Mouse (Mus musculus) midbrain, embryonic 14.5 days (tissue): ENCODE results near the gene Wap. TPM values are rescaled to one million over a fixed set of nuclear protein-coding genes. Genes with fewer than 3 reads are reported as not detected.

Source experiments
- ATAC-seq: fragments of 200-750 bp; cut with Nextera tagmentation; 2 replicates; pipeline ENCODE4 v1.8.0; 2017; ENCODE audit warnings: moderate number of reproducible peaks, moderate library complexity; ENCODE audit not compliant: low FRiP score, low TSS enrichment
- DNase-seq: peaks from one replicate; pipeline ENCODE4 v3.0.0-alpha.2; 2015
- H3K27ac ChIP-seq: fragments of 300-500 bp; sonication (generic); replicated peaks from 2 replicates; pipeline ENCODE4 v1.5.1; 2014; ENCODE audit warnings: mild to moderate bottlenecking, low read depth, low read length, moderate library complexity
- H3K27me3 ChIP-seq: fragments of 300-500 bp; sonication (generic); 2 replicates; pipeline ENCODE4 v1.6.1; 2014; ENCODE audit warnings: low read length, control low read depth, mixed read lengths; ENCODE audit not compliant: control insufficient read depth, insufficient read depth
- H3K36me3 ChIP-seq: fragments of 300-500 bp; sonication (generic); 2 replicates; pipeline ENCODE4 v1.6.1; 2014; ENCODE audit warnings: low read length, control low read depth; ENCODE audit not compliant: control insufficient read depth, insufficient read depth
- H3K4me1 ChIP-seq: fragments of 300-500 bp; sonication (generic); 2 replicates; pipeline ENCODE4 v1.6.1; 2014; ENCODE audit warnings: mild to moderate bottlenecking, antibody characterized with exemption, low read length, control low read depth; ENCODE audit not compliant: control insufficient read depth, insufficient read depth
- H3K4me2 ChIP-seq: fragments of 300-500 bp; sonication (generic); 2 replicates; pipeline ENCODE4 v1.6.1; 2014; ENCODE audit warnings: mild to moderate bottlenecking, low read length, moderate library complexity
- H3K4me3 ChIP-seq: fragments of 300-500 bp; sonication (generic); replicated peaks from 2 replicates; pipeline ENCODE4 v1.5.1; 2014; ENCODE audit warnings: low read depth, low read length
- H3K9ac ChIP-seq: fragments of 300-500 bp; sonication (generic); replicated peaks from 2 replicates; pipeline ENCODE4 v1.6.1; 2014; ENCODE audit warnings: mild to moderate bottlenecking, low read length, moderate library complexity
- H3K9me3 ChIP-seq: fragments of 300-500 bp; sonication (generic); 2 replicates; pipeline ENCODE4 v1.6.1; 2016; ENCODE audit warnings: low read length, control low read depth, mixed read lengths; ENCODE audit not compliant: control insufficient read depth
- WGBS: fragments of 180-500 bp; shearing (Covaris S2); extraction: QIAGEN DNeasy Blood & Tissue Kit; methylation state at CpG from one replicate; pipeline ENCODE4 v1.1.7; 2014; 5-methylcytosine and 5-hydroxymethylcytosine counted together
- polyA plus RNA-seq: library from polyadenylated mRNA; unstranded; fragments of >200 nt; fragmentation: Nextera tagmentation; extraction: Ambion mirVana; gene quantifications from 2 replicates; pipeline ENCODE4 v1.2.1, GENCODE M21; 2014

The Wap gene
- polyA plus RNA-seq, 1 experiment from 2014 or later, result not detected

DNA sequence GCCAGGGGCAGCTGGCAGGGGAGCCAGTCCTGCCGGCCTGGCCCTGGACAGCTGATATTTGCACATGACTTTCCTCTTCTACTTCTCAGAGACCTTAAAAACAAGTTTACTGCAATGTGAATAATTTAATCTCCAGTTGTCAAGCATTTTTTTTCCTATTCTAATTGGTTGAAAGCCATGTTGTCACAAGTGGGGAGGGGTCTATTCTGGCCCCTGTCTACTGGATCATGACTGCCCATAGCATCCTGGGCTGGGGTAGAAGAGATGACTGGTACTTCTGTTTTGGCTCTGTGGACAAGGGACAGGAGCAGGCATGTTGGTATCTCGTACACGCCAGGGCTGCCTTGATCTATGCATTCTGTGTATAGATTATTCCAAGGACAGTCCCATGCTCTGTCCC lies 41.8 kb downstream of the Wap start:
- Histone ChIP-seq H3K27me3 (no peaks in the 10 kb centered on the region), H3K4me2 (no peak overlapping the region), H3K27ac (0 out of 2 replicates have a peak overlapping the region, but pooled peaks have one; percentile 83), H3K4me3 (no peak overlapping the region), H3K9me3 (no peaks in the 10 kb centered on the region), H3K9ac (no peak overlapping the region), H3K4me1 (peaks cover 36% of the 10 kb centered on the region), H3K36me3 (peaks cover 86% of the 10 kb centered on the region)
- DNase-seq (no peak), ATAC-seq (no peak)
- 81% methylated on average over 3 of the region's 3 CpGs for WGBS

DNA sequence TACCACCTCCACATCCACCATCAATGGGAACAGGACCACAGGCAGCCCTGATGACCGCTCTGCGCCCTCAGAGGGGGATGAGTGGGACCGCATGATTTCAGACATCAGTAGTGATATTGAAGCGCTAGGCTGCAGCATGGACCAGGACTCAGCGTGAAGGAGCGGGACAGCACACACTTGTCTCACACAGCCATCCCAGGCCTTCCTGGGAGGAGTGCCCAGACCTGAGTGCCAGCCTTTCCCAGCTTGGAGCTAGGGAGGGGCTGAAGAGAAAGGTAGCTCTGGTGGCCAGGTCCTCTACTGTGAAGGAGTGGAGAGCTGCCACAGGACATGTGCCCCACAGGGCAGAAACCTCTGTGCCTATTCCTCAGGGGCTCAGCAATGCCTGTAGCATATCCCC lies 42.2 kb downstream of the Wap start:
- no peak overlapping the region for H3K4me2 ChIP-seq
- no peak for ATAC-seq
- H3K27ac ChIP-seq, result no peak overlapping the region; the same call in 1 of the 2 replicates
- H3K36me3 ChIP-seq, result peaks cover 85% of the 10 kb centered on the region
- no peak overlapping the region for H3K9ac ChIP-seq
- WGBS, result 94% methylated on average over 6 of the region's 6 CpGs
- no peak overlapping the region for H3K4me3 ChIP-seq
- H3K9me3 ChIP-seq, result no peaks in the 10 kb centered on the region
- no peaks in the 10 kb centered on the region for H3K27me3 ChIP-seq
- DNase-seq, result no peak
- peaks cover 33% of the 10 kb centered on the region for H3K4me1 ChIP-seq

DNA sequence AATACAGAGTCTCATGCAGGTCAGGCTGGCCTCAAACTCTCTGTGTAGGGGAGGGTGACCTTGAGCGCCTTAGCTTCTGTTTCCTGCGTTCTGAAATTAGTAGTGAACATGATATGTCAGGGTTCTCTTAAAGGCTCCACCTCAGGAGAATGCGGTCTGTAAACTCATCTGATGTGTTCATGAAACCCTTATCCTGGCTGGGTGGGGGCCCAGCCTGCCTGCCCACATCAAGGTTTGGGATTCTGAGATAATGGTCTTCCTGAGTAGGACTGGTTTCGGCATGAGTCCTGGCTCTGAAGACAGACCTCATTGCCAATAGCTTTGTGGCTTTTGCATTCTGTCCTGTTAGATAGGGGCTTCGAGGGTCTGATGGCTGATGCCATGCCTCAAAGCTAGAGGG lies 43.1 kb downstream of the Wap start:
- 91% methylated on average over 5 of the region's 5 CpGs for WGBS
- Histone ChIP-seq H3K4me3 (no peak overlapping the region), H3K4me2 (no peak overlapping the region), H3K9me3 (no peaks in the 10 kb centered on the region), H3K27ac (no peak overlapping the region), H3K36me3 (peaks cover 85% of the 10 kb centered on the region), H3K9ac (no peak overlapping the region), H3K4me1 (peaks cover 27% of the 10 kb centered on the region), H3K27me3 (no peaks in the 10 kb centered on the region)
- DNase-seq (no peak), ATAC-seq (no peak)

DNA sequence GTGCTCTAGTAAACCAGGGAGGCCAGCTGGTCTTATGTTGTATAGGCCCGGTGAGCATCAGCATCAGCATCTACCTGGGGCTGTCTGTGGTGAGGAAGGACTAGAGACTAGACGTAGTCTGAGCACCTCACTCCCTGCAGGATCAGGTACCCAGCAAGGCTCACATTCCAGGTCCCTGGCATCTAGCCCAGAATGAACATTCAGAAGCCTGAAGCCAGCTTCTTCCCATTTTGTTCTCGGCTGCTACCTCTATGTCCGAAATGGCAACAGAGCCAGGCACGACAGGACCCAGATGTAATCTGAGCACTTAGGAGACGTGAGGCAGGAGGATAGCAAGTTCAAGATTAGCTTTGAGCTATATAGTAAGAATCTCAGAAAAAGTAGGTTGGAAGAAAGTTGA lies 43.6 kb downstream of the Wap start:
- no peak overlapping the region for H3K9ac ChIP-seq
- no peak overlapping the region for H3K4me3 ChIP-seq
- peaks cover 85% of the 10 kb centered on the region for H3K36me3 ChIP-seq
- H3K27me3 ChIP-seq, result no peaks in the 10 kb centered on the region
- H3K27ac ChIP-seq, result no peak overlapping the region
- ATAC-seq, result no peak
- no peaks in the 10 kb centered on the region for H3K9me3 ChIP-seq
- WGBS, result 92% methylated on average over 6 of the region's 6 CpGs
- H3K4me1 ChIP-seq, result peaks cover 22% of the 10 kb centered on the region
- no peak for DNase-seq
- no peak overlapping the region for H3K4me2 ChIP-seq

DNA sequence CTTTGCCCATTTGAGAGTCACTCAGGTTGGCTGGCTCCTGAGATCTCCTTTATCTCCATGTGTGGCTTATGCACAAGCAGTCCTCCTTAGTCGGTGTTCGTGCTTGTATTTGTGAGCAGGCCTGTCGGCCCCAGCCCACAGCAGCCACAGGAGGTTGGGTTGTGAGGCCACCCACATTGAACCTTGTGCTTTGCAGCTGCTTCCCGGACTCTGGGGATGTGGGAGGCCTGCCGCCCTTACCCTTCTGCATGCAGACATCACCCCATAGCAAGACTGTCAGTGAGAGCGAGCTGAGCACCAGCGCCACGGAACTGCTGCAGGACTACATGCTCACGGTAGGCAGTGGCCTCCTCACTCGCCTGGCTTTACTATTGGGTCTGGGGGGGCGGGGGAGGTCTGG lies 45.0 kb downstream of the Wap start:
- H3K4me3 ChIP-seq, result no peak overlapping the region
- peaks cover 8% of the 10 kb centered on the region for H3K4me1 ChIP-seq
- no peak overlapping the region; the same call in 1 of the 2 replicates for H3K9ac ChIP-seq
- ATAC-seq, result no peak
- no peaks in the 10 kb centered on the region for H3K9me3 ChIP-seq
- peaks cover 95% of the 10 kb centered on the region for H3K36me3 ChIP-seq
- 77% methylated on average over 11 of the region's 11 CpGs for WGBS
- no peak for DNase-seq
- no peak overlapping the region for H3K27ac ChIP-seq
- H3K27me3 ChIP-seq, result no peaks in the 10 kb centered on the region
- H3K4me2 ChIP-seq, result no peak overlapping the region

DNA sequence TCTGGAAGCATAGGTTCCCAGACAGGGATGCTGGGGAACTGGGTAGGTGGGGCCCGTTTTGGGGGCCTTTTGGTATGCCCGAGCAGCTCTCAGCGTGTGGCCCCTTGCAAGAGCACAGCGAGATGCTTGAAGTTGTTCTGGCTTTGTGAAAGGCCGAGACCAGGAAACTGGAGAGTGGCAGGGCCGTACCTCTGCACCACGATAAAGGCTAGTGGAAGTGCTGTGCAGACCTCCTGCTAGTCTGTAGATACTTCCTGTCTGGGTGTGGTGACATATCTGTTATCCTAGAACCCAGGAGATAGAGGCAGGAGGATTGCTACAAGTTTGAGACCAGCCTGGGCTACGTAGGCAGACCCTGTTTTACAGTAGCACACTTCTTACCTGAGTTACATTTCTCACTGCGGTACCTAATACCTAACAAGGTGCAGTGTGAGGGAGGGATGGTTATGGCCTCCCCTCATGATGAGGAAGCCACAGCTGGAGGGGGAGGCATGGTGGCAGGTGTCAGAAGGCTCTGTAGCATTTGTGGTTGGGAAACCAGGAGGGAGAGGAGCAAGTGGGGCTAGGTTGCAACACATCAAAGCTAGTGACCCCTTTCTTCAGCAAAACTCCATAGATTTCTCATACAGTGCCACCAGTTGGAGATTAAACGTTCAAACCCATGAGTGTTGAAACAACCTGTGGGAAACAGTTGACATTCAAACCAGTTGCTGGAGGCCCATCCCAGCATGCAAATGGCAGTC lies 47.3 kb downstream of the Wap start:
- Histone ChIP-seq H3K9ac (no peak overlapping the region), H3K4me1 (no peaks in the 10 kb centered on the region), H3K9me3 (no peaks in the 10 kb centered on the region), H3K4me3 (no peak overlapping the region), H3K4me2 (no peak overlapping the region), H3K27me3 (no peaks in the 10 kb centered on the region), H3K27ac (no peak overlapping the region), H3K36me3 (peaks cover 78% of the 10 kb centered on the region)
- DNase-seq, result no peak
- no peak for ATAC-seq
- WGBS, result 83% methylated on average over 10 of the region's 10 CpGs

DNA sequence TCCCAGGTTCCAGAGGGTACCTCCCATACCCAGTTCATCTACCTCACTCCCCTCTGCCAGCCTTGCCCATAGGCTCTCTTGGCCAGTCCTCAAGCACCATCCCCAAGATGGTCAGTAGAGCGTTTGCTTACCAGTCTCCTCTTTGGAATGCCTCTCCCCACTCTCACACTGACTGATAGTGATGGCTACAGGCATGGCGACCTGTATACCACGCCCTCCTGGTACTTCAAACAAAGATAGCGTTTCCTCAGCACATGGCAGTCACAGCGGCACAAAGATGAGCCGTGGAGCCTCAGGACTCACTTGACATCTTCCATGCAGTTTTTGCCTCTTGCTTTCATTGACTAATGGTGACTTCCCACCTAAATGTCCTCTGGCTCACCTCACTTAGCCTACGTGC lies 48.6 kb downstream of the Wap start:
- Histone ChIP-seq H3K4me3 (no peak overlapping the region), H3K4me2 (no peak overlapping the region), H3K36me3 (peaks cover 74% of the 10 kb centered on the region), H3K4me1 (no peaks in the 10 kb centered on the region), H3K9me3 (no peaks in the 10 kb centered on the region), H3K27me3 (no peaks in the 10 kb centered on the region), H3K27ac (no peak overlapping the region), H3K9ac (no peak overlapping the region)
- no peak for ATAC-seq
- DNase-seq, result no peak
- WGBS, result 93% methylated on average over 7 of the region's 7 CpGs

DNA sequence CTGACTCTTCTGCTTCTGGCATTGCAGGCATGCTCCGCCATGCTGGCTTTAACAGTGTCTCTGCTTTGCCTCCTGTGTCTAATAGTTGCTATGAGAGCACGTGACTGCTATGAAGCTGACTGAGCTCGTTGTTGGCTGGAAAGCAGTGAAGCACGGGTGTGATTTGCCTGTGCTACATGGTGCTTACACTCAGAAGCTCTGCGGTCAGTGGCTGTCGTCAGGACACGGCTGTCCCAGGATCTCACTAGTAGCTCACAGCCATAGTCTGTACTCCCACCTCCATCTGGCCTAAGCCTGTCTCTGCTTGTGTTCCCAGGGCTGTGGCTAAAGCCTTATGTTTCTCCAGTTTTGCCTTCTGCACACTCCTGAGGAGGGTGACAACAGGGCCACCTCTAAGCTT lies 50.1 kb downstream of the Wap start:
- Histone ChIP-seq H3K4me2 (no peak overlapping the region), H3K9ac (no peak overlapping the region)

DNA sequence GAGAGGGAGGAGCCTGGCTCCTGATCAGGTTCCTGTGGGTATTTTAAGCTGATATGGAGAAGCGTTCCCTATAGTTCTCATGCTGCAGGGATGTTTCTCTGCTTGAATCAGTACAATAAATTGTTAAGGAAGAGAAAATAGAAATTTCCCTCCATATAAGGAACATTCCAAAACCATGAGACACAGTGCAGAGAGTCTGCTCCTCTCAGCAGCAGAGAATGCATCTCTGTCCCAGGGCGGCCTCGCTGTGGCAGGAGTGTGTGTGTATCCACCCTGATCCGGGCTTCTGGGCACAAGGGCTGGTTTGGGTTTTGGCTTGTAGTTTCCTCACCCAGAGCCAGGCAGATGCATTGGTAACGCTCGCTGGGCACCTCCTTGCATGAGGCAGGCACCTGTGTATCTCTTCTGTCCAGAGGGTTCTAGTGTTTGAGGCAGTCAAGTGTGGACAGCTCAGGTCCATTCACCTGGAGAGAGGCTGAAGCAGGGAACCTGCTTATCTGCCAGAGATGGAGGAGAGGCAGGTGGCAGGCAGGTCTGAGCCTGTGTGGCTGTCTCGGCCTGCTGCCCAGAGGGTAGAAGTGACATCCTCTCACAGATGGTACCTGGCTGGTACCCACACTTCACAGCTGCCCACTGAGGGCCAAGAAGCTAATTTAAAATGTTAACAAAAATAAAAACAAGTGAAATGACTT lies 51.0 kb downstream of the Wap start:
- WGBS, result 98% methylated on average over 7 of the region's 7 CpGs
- Histone ChIP-seq H3K4me1 (no peaks in the 10 kb centered on the region), H3K4me2 (no peak overlapping the region), H3K36me3 (peaks cover 51% of the 10 kb centered on the region), H3K9me3 (no peaks in the 10 kb centered on the region), H3K4me3 (no peak overlapping the region), H3K27ac (no peak overlapping the region), H3K27me3 (no peaks in the 10 kb centered on the region), H3K9ac (no peak overlapping the region)
- no peak for DNase-seq
- ATAC-seq, result no peak

More for the DNA sequence above, 50.1 kb downstream of the Wap start:
- Histone ChIP-seq H3K27me3 (no peaks in the 10 kb centered on the region), H3K4me1 (no peaks in the 10 kb centered on the region), H3K27ac (no peak overlapping the region), H3K4me3 (no peak overlapping the region), H3K9me3 (no peaks in the 10 kb centered on the region), H3K36me3 (peaks cover 60% of the 10 kb centered on the region)
- DNase-seq, result no peak
- ATAC-seq, result no peak
- 91% methylated on average over 7 of the region's 7 CpGs for WGBS
